Mouse (Mus musculus) adrenal gland, postnatal 25 days (tissue): ENCODE measurements around the gene Mettl25. TPM values are rescaled to one million over a fixed set of nuclear protein-coding genes. Genes with fewer than 3 reads are reported as not detected.

ENCODE experiments used
- DNase-seq: peaks from one replicate; pipeline ENCODE4 v3.0.0; 2021; ENCODE audit warnings: mixed read lengths
- total RNA-seq: library from RNA; stranded (reverse); gene quantifications from 2 replicates; pipeline ENCODE4 v1.2.3, GENCODE M21; 2021

Mettl25 gene
- total RNA-seq, 1 experiment from 2014 or later, result 10.3 TPM

GRCm38 (mm10) chr10:105753831-105754605 lies 87.2 kb downstream of the Mettl25 start:
- DNase-seq, result no peak

- no peak for DNase-seq
These were observed 95.2 kb downstream of the Mettl25 start for GRCm38 (mm10) chr10:105746019-105746418.

GRCm38 (mm10) chr10:105741736-105742135 lies 99.4 kb downstream of the Mettl25 start:
- DNase-seq, result no peak

GRCm38 (mm10) chr10:105738942-105739341 lies 102.2 kb downstream of the Mettl25 start:
- no peak for DNase-seq

- DNase-seq, result no peak
These were observed 113.4 kb downstream of the Mettl25 start for GRCm38 (mm10) chr10:105727798-105728197.

GRCm38 (mm10) chr10:105727353-105727752 lies 113.8 kb downstream of the Mettl25 start:
- DNase-seq, result no peak

GRCm38 (mm10) chr10:105714844-105715243 lies 126.3 kb downstream of the Mettl25 start:
- DNase-seq, result no peak

- DNase-seq, result no peak
These were observed 126.8 kb downstream of the Mettl25 start for GRCm38 (mm10) chr10:105714366-105714765.

GRCm38 (mm10) chr10:105713222-105713621 lies 128.0 kb downstream of the Mettl25 start:
- DNase-seq, result no peak

Other genes with a start within 250 kb of the Mettl25 start
- 19.9 and 22.6 TPM in 2 replicates for gene Ccdc59, start 313 bp downstream of the Mettl25 start, total RNA-seq